In genomic region chr7:124748396-124748795, GRCm38 (mm10) we compare ENCODE assay signal across 24 mouse cellular contexts.
DNase-seq lines count a peak whose midpoint lies in the region; ATAC-seq and TF ChIP-seq lines count a peak whose summit lies in the region.
"Had no signal": no experiment of that assay in that cellular context is flagged by ENCODE, and none has a peak within 500 bp of the region (broad histone marks: within the 10 kb centered on the region; RNA-seq: fewer than 3 reads in every experiment).

No protein-coding gene starts in this region.

- TF ChIP-seq CTCF in left cerebral cortex, adult 2 months (IDR thresholded peaks at IDR 0.05) = no peak
- TF ChIP-seq CTCF in liver, postnatal 0 days (IDR thresholded peaks at IDR 0.05; ENCODE audit: low read depth) = no peak

- DNase-seq in left cerebral cortex, adult 11 months (ENCODE audit: low spot score) = peak; percentile 74
- no peak for DNase-seq in left cerebral cortex, postnatal 4 days
- DNase-seq in left cerebral cortex, adult 2 months (ENCODE audit: extremely low spot score in 1 of 2, low spot score in 2 of 2) = peak; percentile 33 to 44
- DNase-seq in right cerebral cortex, adult 2 months (ENCODE audit: low spot score in 2 of 2) = peak; percentile 66 to 74
- no peak for DNase-seq in gastrocnemius, postnatal 36 days
- DNase-seq in liver, postnatal 0 days = no peak
- DNase-seq: adrenal gland, postnatal 14 days; cerebellum, adult 11-12 months; cerebellum, postnatal 25 days; heart, postnatal 36 days; kidney, postnatal 36 days; liver, embryonic 13.5 days; thymus, postnatal 36 days had no signal

- intact Hi-C loops in left cerebral cortex, postnatal 4 days (cut with DNase I) = no loop called here
- intact Hi-C loops in left cerebral cortex, adult 2 months (cut with DNase I) = loop anchor here (1.0 to 5.0 kb wide), 8 partner anchors 11 to 511 kb away; no protein-coding TSS in a partner anchor
- intact Hi-C loops in gastrocnemius, postnatal 36 days (cut with DNase I) = no loop called here

- 61% methylated on average over 3 of the region's 3 CpGs for WGBS in liver, postnatal 0 days (ENCODE audit: insufficient replicate concordance)

- TF ChIP-seq EP300 in liver, postnatal 0 days (IDR thresholded peaks at IDR 0.05; ENCODE audit: low read depth) = no peak

- H3K36me3 ChIP-seq in liver, postnatal 0 days (replicated peaks; ENCODE audit: insufficient read depth, low read length) = no peaks in the 10 kb centered on the region
- H3K36me3 ChIP-seq: embryonic facial prominence, embryonic 15.5 days; forebrain, embryonic 10.5 days; G1E; heart, embryonic 13.5 days; hindbrain, embryonic 15.5 days; limb, embryonic 13.5 days; liver, embryonic 13.5 days; midbrain, embryonic 12.5 days; neural tube, embryonic 12.5 days had no signal

- H3K9ac ChIP-seq in liver, postnatal 0 days (replicated peaks) = no peak overlapping the region
- H3K9ac ChIP-seq: embryonic facial prominence, embryonic 15.5 days; heart, embryonic 13.5 days; hindbrain, embryonic 15.5 days; limb, embryonic 13.5 days; liver, embryonic 13.5 days; midbrain, embryonic 12.5 days; neural tube, embryonic 12.5 days had no signal

- H3K4me3 ChIP-seq in left cerebral cortex, adult 2 months = no peak overlapping the region
- H3K4me3 ChIP-seq in liver, postnatal 0 days (ENCODE audit: low read depth, low read length) = no peak overlapping the region
- H3K4me3 ChIP-seq: embryonic facial prominence, embryonic 15.5 days; forebrain, embryonic 10.5 days; heart, embryonic 13.5 days; hindbrain, embryonic 15.5 days; limb, embryonic 13.5 days; liver, embryonic 13.5 days; midbrain, embryonic 12.5 days; neural tube, embryonic 12.5 days had no signal

- H3K4me2 ChIP-seq in liver, postnatal 0 days (ENCODE audit: low read depth, low read length) = no peak overlapping the region
- H3K4me2 ChIP-seq: embryonic facial prominence, embryonic 15.5 days; heart, embryonic 13.5 days; hindbrain, embryonic 15.5 days; limb, embryonic 13.5 days; liver, embryonic 13.5 days; midbrain, embryonic 12.5 days; neural tube, embryonic 12.5 days had no signal

- no peaks in the 10 kb centered on the region for H3K27me3 ChIP-seq in liver, postnatal 0 days (ENCODE audit: insufficient read depth, low read length)
- H3K27me3 ChIP-seq: embryonic facial prominence, embryonic 15.5 days; heart, embryonic 13.5 days; hindbrain, embryonic 15.5 days; limb, embryonic 13.5 days; liver, embryonic 13.5 days; midbrain, embryonic 12.5 days; neural tube, embryonic 12.5 days had no signal

- no peak overlapping the region for H3K27ac ChIP-seq in left cerebral cortex, adult 2 months
- H3K27ac ChIP-seq in liver, postnatal 0 days (ENCODE audit: low read depth) = no peak overlapping the region
- H3K27ac ChIP-seq: embryonic facial prominence, embryonic 15.5 days; forebrain, embryonic 10.5 days; heart, embryonic 13.5 days; hindbrain, embryonic 15.5 days; limb, embryonic 13.5 days; liver, embryonic 13.5 days; midbrain, embryonic 12.5 days; neural tube, embryonic 12.5 days had no signal

- no peaks in the 10 kb centered on the region for H3K4me1 ChIP-seq in liver, postnatal 0 days (ENCODE audit: insufficient read depth)
- H3K4me1 ChIP-seq: embryonic facial prominence, embryonic 15.5 days; forebrain, embryonic 10.5 days; heart, embryonic 13.5 days; hindbrain, embryonic 15.5 days; limb, embryonic 13.5 days; liver, embryonic 13.5 days; midbrain, embryonic 12.5 days; neural tube, embryonic 12.5 days had no signal

- H3K9me3 ChIP-seq in liver, postnatal 0 days (ENCODE audit: low read length) = no peaks in the 10 kb centered on the region
- H3K9me3 ChIP-seq: embryonic facial prominence, embryonic 15.5 days; forebrain, embryonic 10.5 days; heart, embryonic 13.5 days; hindbrain, embryonic 15.5 days; limb, embryonic 13.5 days; liver, embryonic 13.5 days; midbrain, embryonic 12.5 days; neural tube, embryonic 12.5 days had no signal

- no peak for ATAC-seq in erythroblast, adult 5-6 weeks (replicated peaks; ENCODE audit: low FRiP score, poor library complexity, severe bottlenecking)
- no peak for ATAC-seq in liver, postnatal 0 days
- ATAC-seq: activated CD4-positive, CD25-positive, alpha-beta regulatory T cell, adult 4 months; intestine, embryonic 16.5 days had no signal

Comparison
In these comparisons a context has a peak if more than half of its experiments do, and no peak if none do; other contexts are left out.
1. DNase-seq: peak in left cerebral cortex, adult 11 months (single experiment), left cerebral cortex, adult 2 months (2 of 2) and right cerebral cortex, adult 2 months (2 of 2); none in left cerebral cortex, postnatal 4 days (single experiment), gastrocnemius, postnatal 36 days (0 of 2) and liver, postnatal 0 days (single experiment).